Mouse (Mus musculus): ENCODE measurements around the gene Pdgfa. TPM values are rescaled to one million over a fixed set of nuclear protein-coding genes. Genes with fewer than 3 reads are reported as not detected.
A peak's percentile ranks its signal among the peaks of the same experiment; 100 is the strongest.

The Pdgfa gene
- polyA plus RNA-seq, 1 experiment from 2014 or later, result 17.6 TPM

DNA sequence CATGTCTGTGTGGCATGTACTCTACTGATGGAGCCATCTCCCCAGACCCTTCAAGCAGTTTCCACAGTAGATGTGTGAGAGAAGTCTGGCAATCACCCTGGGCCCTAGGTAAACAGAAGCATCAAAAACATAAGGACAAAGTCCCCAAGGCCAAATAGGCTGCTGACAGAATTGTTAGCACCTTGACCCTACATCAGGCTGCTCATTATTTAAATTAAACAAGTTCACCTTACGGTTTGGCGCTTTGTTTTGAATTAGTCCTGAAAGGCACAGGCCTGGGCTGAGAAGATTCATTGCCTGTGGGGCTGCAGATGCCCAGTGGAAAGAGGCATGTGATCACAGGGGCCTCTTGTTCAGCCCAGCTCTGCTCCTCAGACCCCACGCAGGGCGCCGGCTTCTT lies 50.2 kb downstream of the Pdgfa start:
- no peak overlapping the region for H3K4me2 ChIP-seq
- no peak overlapping the region for H3K9ac ChIP-seq
- WGBS, result 52% methylated on average over 5 of the region's 5 CpGs
- ATAC-seq (ENCODE audit: low read depth), result no peak; the same call in 1 of the 2 replicates
- H3K9me3 ChIP-seq, result no peaks in the 10 kb centered on the region
- no peaks in the 10 kb centered on the region for H3K27me3 ChIP-seq
- peaks cover 34% of the 10 kb centered on the region for H3K4me1 ChIP-seq (replicated peaks)
- H3K36me3 ChIP-seq, result no peaks in the 10 kb centered on the region
- no peak overlapping the region for H3K4me3 ChIP-seq
- H3K27ac ChIP-seq (replicated peaks), result no peak overlapping the region

DNA sequence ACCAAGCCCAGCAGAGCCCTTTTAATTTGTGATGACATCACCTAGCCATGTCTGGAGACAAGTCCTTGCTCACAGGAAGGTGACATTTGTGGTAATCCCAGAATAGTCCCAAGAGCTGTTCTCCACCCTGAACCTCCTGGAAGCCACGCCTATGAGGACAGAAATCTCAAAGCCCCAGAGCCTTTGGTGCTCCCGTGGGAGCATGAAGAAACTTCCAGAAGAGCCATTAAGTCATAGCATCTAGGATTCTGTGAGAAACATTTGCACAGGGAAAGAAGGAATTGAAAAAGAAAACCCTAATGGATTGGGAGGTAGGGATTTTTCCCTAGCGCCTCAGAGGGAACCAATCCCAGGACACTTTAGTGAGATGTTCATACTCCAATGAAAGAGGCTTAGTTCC lies 52.2 kb downstream of the Pdgfa start:
- Histone ChIP-seq H3K4me3 (no peak overlapping the region), H3K4me2 (no peak overlapping the region), H3K9me3 (no peaks in the 10 kb centered on the region), H3K4me1 (replicated peaks) (peaks cover 33% of the 10 kb centered on the region), H3K27me3 (no peaks in the 10 kb centered on the region), H3K9ac (no peak overlapping the region), H3K36me3 (no peaks in the 10 kb centered on the region), H3K27ac (replicated peaks) (no peak overlapping the region)
- WGBS, result 83% methylated on average over 3 of the region's 3 CpGs
- no peak for ATAC-seq (ENCODE audit: low read depth)

DNA sequence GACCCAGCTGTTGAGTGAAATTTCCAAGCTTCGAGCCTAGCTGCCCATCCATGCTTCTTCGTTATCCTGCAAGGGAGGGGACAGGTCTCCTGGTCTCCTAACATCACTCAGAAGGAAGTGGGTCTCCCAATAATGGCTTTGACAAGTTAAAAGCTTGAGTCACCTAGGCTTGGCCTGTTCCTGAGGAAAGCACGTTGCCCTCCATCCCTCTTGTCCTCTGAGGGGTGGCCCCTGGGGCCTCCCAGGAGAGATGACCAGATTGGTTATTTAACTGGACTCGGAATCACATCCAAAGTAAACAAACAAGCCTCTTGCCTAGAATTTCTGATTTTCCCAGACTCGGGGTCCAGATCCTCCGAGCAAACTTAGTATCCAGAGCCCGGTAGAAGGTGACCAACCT lies 52.6 kb downstream of the Pdgfa start:
- H3K4me1 ChIP-seq (replicated peaks), result peaks cover 28% of the 10 kb centered on the region
- no peak overlapping the region for H3K4me2 ChIP-seq
- H3K27me3 ChIP-seq, result no peaks in the 10 kb centered on the region
- no peaks in the 10 kb centered on the region for H3K36me3 ChIP-seq
- H3K9ac ChIP-seq, result no peak overlapping the region
- WGBS, result 91% methylated on average over 7 of the region's 7 CpGs
- H3K4me3 ChIP-seq, result no peak overlapping the region
- ATAC-seq (ENCODE audit: low read depth), result no peak
- H3K9me3 ChIP-seq, result no peaks in the 10 kb centered on the region
- H3K27ac ChIP-seq (replicated peaks), result no peak overlapping the region

DNA sequence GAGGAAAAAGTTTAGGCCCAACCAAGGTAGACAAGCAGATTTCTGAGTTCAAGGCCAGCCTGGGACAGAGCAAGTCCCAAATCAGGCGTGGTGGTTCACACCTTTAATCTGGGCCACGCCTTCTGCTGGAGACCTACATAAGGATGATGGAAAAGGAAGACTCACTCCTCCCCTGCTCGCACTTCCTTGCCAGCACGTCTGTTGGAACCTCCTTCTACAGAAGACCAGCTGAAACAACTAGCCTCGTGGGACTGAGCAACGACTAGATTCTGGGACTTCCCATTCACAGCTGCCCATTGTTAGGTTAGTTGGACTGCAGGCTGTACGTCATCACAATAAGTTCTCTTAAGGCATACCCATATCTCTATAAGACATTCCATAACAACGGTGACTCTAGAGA lies 55.3 kb downstream of the Pdgfa start:
- WGBS, result 70% methylated on average over 8 of the region's 8 CpGs

DNA sequence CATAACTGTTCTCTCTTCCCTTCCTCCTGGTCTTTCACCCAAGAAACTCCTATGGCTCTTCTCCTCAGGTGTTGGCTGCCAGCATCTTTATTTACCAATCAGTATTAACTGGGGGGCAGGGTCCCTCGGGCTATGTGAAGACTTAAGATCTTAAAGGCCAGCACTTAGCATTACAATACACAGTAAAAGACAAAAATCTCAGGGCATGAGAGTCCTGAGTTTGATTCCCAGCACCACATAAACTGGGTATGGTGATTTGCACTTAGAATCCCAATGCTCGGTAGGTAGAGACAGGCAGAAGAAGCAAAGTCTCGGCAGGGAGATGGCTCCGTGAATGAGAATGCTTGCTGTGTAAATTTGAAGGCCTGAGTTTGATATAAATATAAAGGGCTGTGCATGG lies 56.6 kb downstream of the Pdgfa start:
- Histone ChIP-seq H3K4me2 (no peak overlapping the region), H3K9me3 (no peaks in the 10 kb centered on the region), H3K36me3 (no peaks in the 10 kb centered on the region), H3K27me3 (no peaks in the 10 kb centered on the region), H3K27ac (replicated peaks) (no peak overlapping the region), H3K9ac (no peak overlapping the region), H3K4me1 (replicated peaks) (no peaks in the 10 kb centered on the region), H3K4me3 (no peak overlapping the region)
- WGBS, result 86% methylated on average over 4 of the region's 4 CpGs
- no peak for ATAC-seq (ENCODE audit: low read depth)

More for the DNA sequence above, 55.3 kb downstream of the Pdgfa start:
- H3K9ac ChIP-seq, result no peak overlapping the region
- H3K27ac ChIP-seq (replicated peaks), result no peak overlapping the region
- H3K9me3 ChIP-seq, result no peaks in the 10 kb centered on the region
- H3K4me1 ChIP-seq (replicated peaks), result peaks cover under 1% of the 10 kb centered on the region
- H3K27me3 ChIP-seq, result no peaks in the 10 kb centered on the region
- no peak overlapping the region for H3K4me3 ChIP-seq
- no peaks in the 10 kb centered on the region for H3K36me3 ChIP-seq
- no peak overlapping the region for H3K4me2 ChIP-seq
- no peak for ATAC-seq (ENCODE audit: low read depth)

DNA sequence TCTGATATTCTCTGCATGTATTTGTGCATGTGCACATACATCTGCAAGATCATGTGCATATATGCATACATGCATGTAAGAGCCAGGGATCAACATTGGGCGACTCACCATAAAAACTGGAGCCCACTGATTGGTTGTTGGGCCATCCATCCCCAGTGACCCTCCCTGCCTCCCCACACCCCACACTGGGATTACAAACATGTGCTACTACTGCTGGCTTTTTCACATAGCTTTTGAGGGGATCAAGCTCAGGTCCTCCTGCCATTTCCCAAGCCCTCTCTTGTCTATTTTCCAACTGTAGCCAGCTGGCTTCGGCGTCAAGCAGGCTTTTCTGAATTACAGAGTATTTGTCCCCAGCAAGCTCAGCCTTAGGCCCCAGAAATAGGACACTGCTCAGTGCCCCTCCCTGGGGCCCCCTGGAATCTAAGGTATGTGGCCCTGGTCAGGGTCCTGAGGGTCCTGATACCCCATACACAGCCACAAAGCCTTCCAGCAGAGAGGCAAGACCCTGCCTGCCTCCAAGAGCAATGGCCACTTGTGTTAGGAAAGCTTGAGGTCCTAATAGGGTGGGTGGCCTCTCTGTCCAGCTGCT lies 58.5 kb downstream of the Pdgfa start:
- WGBS, result 74% methylated on average over 3 of the region's 3 CpGs
- H3K4me2 ChIP-seq, result no peak overlapping the region
- no peak overlapping the region for H3K4me3 ChIP-seq
- H3K36me3 ChIP-seq, result no peaks in the 10 kb centered on the region
- no peak for ATAC-seq (ENCODE audit: low read depth)
- H3K4me1 ChIP-seq (replicated peaks), result peaks cover 8% of the 10 kb centered on the region
- H3K9me3 ChIP-seq, result no peaks in the 10 kb centered on the region
- no peak overlapping the region for H3K27ac ChIP-seq (replicated peaks)
- no peak overlapping the region for H3K9ac ChIP-seq
- no peaks in the 10 kb centered on the region for H3K27me3 ChIP-seq

DNA sequence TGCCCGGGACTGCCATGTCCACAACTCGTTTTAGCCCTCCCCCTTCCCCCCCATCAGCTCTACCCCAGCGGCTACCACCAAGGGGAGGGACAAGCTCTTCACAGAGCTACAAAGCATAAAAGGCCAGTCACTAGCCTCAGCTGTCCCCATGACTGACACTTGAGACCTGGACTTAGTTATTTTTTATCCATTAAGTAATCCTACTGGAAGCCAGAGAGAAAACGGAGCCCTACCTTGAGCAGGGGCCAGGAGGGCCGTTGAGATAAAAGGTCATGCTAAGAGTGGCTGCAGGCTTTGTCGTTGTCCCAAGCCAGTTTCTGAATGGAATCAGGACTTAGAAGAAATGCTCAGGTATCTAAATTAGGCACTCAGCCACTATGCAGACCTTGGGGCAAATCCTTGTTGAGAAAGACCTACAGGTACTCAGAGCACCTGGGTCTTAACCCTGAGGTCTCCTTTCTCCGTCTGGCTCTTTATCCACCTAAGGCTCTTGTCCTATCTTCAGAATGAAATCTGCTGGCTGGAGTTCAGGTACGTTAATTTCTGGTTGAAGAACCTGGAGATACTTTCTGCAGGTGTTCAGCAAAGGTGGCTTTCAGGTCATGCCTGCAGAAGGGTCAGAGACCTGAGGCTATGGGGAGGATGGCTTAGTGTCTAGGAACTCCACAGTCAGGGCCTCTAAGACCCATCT lies 60.6 kb downstream of the Pdgfa start:
- Histone ChIP-seq H3K4me1 (replicated peaks) (peaks cover 23% of the 10 kb centered on the region), H3K9me3 (no peaks in the 10 kb centered on the region), H3K27ac (replicated peaks) (no peak overlapping the region), H3K4me3 (no peak overlapping the region), H3K4me2 (no peak overlapping the region), H3K27me3 (peaks cover 14% of the 10 kb centered on the region), H3K36me3 (no peaks in the 10 kb centered on the region), H3K9ac (no peak overlapping the region)
- no peak for ATAC-seq (ENCODE audit: low read depth)
- WGBS, result 83% methylated on average over 8 of the region's 8 CpGs

DNA sequence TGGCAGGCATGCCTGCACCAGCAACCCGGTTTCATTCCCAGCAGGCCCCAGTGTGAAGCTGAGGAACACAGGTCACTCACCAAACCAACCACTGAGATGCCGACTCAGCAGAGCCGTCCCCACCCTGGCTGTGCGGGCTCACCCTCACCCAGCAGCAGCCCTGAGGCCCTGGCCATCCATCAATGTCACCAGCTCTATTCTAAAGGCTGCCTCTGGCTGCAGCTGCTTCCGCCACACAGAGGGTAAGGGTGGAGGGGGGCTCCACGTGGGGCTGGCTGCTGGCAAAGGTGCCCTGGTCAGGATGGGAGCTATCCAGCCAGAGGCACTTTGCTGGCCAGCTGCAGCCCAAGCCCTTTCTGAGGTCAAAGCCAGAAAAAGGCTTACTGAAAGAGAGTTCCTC lies 62.6 kb downstream of the Pdgfa start:
- 3% methylated on average over 6 of the region's 6 CpGs for WGBS
- no peaks in the 10 kb centered on the region for H3K9me3 ChIP-seq
- no peak overlapping the region for H3K9ac ChIP-seq
- peak; percentile 67; the same call in 1 of the 2 replicates for ATAC-seq (ENCODE audit: low read depth)
- peaks cover 22% of the 10 kb centered on the region for H3K27me3 ChIP-seq
- peaks cover 32% of the 10 kb centered on the region for H3K4me1 ChIP-seq (replicated peaks)
- H3K4me3 ChIP-seq, result no peak overlapping the region
- H3K27ac ChIP-seq (replicated peaks), result no peak overlapping the region
- H3K4me2 ChIP-seq, result no peak overlapping the region
- no peaks in the 10 kb centered on the region for H3K36me3 ChIP-seq

DNA sequence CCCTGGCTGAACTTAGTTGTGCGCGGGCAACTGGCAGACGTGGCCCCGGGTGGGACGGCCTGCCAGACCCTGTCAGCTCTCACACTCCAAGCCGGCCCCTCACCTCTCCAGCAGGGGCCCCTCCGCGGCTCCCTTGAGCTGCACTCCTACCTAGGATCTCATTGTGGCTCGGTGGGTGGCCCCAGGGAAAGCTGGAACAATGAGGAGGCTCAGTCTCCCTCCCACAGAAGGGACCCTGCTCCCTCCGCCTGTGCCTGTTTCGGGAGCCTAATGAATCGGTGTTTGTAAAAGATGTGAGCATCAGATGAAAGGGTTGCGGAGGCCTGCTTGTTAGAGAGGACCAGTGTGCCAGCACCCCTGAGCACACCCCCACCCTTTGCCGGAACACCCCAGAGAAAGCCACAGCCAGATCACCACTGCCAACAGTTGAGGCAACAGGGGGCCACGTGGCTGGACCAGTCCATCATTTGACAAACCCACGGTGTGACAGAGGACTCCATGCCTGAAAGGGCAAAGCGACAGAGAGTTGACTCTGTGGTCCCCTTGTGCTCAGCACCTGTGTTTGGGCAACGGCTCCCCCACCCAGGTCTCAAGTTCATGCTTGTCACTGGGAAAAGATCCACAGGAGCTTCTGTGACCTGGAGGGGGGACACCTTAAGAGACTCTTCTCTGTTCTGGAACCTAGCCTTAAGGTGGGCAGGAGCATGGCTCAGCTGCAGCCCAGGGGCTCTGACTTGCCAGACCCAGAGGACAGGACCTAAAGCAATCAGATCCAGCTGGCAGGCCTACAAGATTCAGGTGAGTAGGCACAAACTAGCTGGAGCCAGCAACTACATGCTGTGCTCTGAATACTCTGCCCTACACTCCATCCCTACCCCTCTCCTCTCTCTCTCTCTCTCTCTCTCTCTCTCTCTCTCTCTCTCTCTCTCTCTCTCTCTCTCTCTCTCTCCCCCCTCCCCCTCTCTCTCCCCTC lies 64.4 kb downstream of the Pdgfa start:
- Histone ChIP-seq H3K4me3 (no peak overlapping the region), H3K27me3 (peaks cover 22% of the 10 kb centered on the region), H3K27ac (replicated peaks) (no peak overlapping the region), H3K9ac (no peak overlapping the region), H3K4me2 (peak overlapping the region; percentile 18; the same call in 1 of the 2 replicates), H3K4me1 (replicated peaks) (peaks cover 32% of the 10 kb centered on the region), H3K9me3 (no peaks in the 10 kb centered on the region), H3K36me3 (no peaks in the 10 kb centered on the region)
- ATAC-seq (ENCODE audit: low read depth), result no peak
- WGBS, result 9% methylated on average over 18 of the region's 18 CpGs

DNA sequence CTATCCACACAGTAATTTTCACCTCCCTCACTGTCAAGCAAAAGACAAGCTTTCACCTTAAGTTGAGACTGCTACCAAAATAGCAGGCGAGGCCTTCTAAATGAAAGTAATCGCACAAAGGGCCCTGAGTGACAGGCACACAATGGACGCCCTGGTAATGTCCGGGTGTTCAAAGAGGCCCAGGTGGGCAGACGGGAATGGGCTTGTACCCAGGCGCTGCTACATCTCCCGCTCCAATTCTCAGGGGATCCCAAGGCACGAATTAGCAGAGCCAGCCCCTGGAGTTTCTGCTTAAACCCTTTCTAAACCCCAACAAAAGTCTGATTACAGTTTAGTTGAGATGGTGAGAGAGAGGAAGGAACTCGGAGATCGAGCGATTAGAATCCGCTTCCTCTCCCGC lies 65.3 kb downstream of the Pdgfa start:
- Histone ChIP-seq H3K27me3 (peaks cover 22% of the 10 kb centered on the region), H3K27ac (replicated peaks) (no peak overlapping the region), H3K4me3 (no peak overlapping the region), H3K9me3 (no peaks in the 10 kb centered on the region), H3K36me3 (no peaks in the 10 kb centered on the region), H3K4me2 (peak overlapping the region; percentile 18; the same call in 1 of the 2 replicates), H3K4me1 (replicated peaks) (peaks cover 32% of the 10 kb centered on the region), H3K9ac (no peak overlapping the region)
- no peak for ATAC-seq (ENCODE audit: low read depth)
- WGBS, result 8% methylated on average over 13 of the region's 13 CpGs

DNA sequence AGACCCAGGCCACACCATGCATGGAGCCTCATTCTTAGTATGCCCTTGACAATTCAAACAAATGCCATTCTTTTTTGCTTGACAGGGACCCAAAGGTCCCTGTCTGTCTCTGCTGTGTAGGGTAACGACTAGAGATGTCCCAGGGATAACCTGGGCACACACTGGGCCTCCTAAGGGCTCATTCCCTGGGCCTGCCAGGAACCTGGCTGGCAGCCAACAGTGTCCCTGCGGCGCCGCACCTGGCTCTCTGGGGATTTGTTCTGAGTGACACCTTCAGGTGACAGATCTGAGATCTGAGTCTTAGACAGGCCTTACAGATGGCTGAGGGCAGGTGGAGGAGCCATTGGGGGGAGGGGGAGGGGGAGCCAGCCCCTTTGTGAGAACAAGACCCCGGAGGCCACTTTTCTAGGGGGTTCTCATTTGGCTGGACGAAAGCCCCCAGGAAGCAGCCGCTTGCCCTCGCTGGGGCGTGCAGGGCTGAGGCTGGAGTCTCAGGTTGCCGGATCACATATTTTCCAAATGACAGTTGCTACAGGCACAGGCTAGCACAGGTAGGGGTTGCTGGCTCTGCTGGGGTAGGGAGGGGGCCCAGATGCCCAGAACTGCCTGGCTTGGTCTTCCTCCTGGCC lies 67.2 kb downstream of the Pdgfa start:
- Histone ChIP-seq H3K27me3 (peaks cover 22% of the 10 kb centered on the region), H3K27ac (replicated peaks) (no peak overlapping the region), H3K4me3 (no peak overlapping the region), H3K4me1 (replicated peaks) (peaks cover 32% of the 10 kb centered on the region), H3K4me2 (no peak overlapping the region), H3K9me3 (no peaks in the 10 kb centered on the region), H3K9ac (no peak overlapping the region), H3K36me3 (no peaks in the 10 kb centered on the region)
- 56% methylated on average over 10 of the region's 10 CpGs for WGBS
- no peak for ATAC-seq (ENCODE audit: low read depth)
